Mouse (Mus musculus) MN1 (cell line): Measurements from ENCODE around the gene Klhl6.

Experiments used
- DNase-seq: peaks from one replicate; pipeline ENCODE4 v3.0.0-alpha.2; 2016; ENCODE audit warnings: low spot score

Klhl6 gene

DNA sequence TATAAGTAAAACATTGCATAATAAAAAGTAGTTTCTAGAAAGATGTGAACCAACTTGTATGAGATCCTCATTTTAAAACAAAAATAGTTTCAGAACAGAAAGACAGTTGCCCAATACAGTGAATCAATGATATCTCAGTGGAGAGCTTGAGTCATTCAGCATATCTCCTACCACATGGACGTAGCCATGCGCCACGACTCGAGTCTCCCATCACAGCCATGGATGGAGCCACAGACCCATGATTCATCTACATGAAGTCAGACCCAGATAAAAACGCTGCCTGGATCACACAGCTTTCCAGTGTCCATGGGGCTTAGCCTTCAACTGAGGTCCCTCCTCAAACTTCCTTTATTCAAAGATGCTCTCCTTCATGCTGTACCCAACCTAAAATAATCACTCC lies 13.3 kb downstream of the Klhl6 start:
- DNase-seq: no peak

DNA sequence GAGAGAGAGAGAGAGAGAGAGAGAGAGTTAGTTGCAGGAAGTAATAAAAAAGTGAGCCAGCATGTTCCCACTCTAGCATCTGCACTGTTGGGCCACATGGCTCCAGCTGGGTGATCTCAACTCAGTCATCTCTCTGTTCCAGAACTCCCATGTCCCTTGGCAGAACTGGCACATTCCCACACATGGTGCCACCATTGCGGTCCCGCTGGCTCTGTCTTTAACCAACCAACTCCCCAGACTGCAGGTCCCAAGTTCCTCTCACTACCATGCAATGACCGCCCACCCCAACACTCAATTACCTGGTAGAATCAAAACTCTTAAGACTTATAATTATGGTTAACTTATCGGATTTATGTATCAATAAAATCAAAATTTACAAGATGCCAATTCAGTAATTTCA lies 14.2 kb downstream of the Klhl6 start:
- DNase-seq: no peak

DNA sequence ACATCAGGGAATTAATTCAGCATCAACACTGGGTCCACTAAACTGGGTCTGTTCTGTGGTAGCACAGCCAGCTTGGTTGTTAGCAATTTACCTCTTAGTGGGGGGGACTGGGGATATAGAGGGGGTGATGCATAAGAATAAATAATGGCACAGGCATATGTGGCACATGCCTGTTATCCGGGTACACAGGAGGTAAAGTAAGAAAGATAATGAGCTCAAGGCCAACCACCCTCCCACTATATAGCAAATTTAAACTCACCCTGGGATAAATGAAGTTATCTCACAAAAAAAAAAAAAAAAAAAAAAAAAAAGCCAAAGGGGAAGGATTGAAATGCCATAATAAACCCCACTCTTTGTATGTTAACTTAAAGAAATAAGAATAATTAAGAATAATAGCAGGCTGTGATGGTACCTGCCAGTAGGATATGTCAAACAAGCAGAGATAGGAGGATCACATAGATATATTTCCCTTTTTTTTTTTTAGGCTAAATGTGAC lies 14.9 kb downstream of the Klhl6 start:
- no peak for DNase-seq

DNA sequence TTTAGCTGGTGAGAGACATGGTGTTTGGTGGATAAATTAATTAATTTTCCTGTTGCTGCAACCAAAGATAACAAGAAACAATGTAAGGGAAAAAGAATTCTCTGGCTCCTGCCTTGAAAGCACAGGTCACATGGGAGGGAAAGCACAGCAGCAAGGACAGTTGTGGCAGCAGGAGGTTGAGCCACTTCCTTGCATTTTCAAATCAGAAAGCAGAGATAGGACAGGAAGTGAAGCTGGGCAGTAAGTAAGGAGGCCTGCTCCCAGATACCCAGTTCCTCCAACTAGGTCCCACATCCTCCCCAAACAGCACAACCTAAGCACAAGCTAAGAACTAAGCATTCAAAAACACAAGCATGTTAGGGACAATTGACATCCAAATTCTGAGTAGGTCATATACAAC lies 15.9 kb downstream of the Klhl6 start:
- DNase-seq: no peak

DNA sequence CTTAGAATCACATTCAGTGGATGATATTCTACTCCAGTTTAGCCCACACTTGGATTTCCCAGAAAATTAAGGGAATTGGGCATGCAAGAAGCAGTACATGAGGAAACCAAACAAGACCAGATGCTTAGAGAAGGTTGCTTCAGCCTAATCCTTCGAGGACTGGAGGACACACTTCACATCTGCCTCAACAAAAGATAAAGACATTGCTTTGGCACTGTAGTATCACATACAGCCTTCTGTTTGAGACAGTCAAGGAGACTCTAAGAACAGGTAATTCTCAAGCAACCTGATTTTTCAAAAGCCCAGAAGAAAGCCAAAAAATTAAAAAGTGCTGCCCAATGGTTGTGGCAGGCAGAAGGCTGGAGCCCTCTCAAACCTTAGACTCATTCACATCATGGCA lies 16.4 kb downstream of the Klhl6 start:
- no peak for DNase-seq

DNA sequence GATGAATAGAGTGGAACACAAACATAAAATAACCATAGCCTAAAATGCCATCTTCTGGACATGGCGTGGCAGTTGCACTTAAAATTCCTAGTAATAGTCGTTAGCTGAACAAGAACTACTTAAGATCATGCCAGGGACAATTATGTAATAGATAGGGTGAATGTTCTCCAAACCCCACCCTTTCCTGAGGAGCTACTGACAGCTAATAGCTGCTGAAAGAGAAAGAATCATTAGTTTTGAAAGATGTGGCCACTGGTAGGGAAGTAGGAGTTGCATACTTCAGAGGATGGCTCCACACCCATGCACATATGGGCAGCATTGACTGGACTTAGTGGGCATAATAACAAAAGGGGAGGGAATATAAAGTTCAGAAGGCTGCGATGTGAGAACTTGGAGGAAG lies 19.9 kb downstream of the Klhl6 start:
- DNase-seq: no peak

DNA sequence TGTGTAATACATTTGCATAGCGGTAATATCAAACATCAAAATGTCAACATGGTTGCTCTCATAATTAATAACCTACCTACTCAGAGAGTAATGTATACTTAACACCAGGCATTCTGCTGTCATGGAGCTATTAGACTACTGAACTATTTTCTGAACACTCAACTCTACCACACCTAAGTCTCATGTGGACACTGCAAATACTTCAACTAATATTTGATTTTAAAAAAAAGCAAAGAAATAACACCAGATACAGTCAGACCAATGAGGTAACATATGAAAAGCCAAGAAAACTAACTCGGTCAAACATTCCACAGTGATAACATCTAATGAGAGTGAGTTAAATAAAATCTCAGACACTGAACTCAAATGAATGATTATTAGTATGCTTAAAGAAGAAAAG lies 21.8 kb downstream of the Klhl6 start:
- no peak for DNase-seq

DNA sequence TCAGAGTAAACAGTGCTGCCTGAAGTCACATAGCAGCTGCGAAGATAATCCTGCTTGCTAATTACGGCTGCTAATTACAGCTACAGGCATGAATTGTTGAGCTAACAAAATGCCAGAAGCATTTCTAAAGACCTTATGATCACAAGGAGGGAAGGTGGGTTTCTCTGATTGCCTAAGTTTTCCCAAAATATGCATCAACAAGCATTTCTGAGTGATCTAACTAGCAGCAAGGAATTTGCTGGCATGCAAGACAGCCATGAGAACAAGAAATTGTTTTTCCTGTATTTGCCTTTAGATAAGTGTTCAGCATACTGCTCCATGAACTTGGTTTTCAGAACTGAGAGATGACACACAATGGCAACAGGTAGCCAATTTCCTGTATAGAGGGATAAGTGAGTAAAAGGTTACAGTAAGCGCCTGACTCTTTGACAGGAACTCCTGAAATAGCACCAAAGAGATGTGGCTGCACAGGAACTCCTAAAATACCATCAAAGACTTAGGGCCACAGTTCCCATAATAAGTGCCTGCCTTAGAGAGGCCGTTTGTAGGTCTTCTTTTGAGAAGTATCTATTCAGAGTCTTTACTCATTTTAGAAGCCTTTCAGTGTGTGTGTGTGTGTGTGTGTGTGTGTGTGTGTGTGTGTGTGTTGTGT lies 22.3 kb downstream of the Klhl6 start:
- DNase-seq: no peak

DNA sequence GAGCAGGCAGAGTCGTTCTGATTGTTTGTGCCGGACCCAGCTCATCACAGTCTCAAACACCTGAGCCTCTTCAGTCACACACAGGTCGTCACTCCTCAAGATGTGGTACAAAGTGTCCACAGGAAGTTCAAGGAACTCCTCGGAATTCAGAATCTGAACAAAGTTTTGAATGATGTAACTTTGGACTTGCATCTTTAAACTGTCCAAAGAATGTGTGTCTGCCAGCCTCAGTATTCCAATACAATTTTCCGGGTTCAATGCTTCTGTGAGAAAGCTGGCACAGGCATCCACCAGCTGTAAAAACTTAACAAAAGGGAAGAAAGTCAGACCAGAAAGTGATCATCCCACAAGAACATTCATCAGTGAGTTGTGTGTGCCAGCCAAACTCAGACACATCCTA lies 25.8 kb downstream of the Klhl6 start:
- no peak for DNase-seq

DNA sequence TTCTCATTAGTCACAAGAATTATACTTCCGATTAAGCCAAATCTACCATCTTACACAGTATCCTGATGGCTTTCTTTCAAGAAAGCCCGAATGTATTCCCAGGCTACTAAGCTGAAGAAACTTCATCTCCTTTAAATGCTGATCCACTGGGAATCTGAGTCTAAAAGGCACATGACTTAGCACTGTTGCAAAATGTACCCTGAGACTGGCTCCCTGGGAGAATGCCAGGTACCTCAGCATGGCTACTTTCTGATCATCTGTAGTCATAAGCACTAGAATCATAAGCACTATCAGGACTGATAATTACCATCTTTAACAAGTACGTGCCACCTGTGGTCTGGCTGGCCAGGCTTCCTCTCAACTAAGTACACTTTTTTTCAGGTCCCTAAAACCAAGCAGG lies 35.5 kb downstream of the Klhl6 start:
- DNase-seq: no peak

DNA sequence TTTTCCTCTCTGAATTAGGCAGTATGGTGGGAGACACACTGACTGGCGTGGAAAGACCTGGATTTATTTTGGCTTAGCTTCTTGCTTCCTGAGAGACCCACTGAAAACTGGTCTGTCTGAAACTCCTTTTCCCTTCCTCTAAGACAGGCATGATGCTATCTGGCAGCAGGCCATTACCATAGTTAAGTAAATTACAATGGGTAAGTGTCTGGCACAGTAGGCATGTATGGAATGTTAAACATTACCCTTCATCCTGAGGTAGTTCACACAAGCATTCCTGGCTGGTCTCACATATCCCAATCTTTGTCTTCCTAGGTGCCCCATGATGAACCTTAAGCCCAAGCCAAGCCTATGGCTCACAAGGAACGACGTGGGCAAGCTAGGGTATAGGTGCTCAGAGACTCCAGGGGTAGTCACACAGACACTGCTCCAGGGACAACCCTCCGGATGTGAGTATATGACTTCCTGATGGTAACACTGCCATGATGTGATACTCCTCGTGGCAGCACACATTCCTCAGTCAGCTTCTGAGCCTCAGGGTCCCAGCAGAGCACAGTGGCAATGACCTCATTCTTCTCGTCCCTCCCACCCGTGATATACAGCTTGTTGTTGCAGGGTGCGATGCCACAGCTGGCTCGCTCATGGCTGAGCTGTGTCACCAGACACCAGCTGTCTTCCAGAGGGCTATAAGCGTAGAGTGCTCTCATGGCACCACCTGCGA lies 36.1 kb downstream of the Klhl6 start:
- no peak for DNase-seq

DNA sequence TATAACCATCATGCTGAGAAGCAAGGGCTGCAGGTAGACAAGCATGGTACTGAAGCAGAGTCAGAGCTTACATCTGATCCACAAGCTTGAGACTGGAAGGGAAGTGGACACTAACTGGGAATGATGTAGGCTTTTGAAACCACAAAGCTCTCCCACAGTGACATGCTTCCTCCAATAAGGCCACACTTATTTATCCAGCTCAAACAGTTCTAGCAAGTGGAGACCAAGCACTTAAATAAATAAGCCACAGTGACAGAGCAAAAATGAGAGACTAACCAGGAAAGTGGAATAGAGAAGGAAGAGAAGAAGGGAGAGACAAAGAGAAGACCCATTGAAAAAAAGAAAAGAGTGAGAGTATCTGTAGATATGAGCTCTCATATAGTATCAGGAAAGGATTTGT lies 62.0 kb downstream of the Klhl6 start:
- no peak for DNase-seq

DNA sequence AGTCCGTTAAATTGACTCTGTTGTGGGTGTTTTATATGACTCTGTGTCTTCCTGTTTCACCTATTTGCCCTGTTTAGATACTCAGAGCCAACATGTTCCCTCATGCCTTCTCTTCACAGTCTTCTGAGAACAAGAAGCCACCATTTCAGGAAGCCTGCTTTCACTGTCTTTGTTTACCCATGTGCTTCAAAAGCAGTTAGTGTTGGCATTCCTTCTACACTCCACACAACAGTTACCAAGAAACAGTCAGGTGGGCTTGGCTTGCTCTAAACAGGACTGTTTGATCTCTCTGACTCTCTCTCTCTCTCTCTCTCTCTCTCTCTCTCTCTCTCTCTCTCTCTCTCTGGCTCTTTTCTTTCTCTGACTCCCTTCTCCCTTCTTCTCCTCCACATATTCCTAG lies 64.6 kb downstream of the Klhl6 start:
- DNase-seq: no peak

DNA sequence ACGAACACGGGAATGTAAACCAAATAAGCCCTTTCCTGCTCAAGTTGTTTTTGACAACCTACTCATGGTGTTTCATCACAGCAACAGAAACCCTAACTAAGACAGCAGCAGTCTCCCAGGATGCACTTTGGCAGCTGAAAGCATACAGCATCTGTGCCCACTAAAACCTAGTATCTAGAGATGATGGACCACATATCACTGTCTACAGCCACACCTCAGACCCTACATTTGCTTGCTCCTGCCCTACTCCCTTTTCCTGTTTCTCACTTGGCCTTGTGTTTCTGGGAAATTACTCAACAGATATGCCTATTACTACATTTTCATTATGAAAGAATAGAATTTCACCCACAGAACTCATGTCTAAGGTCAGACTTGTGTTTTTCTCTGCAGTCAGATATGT lies 70.3 kb downstream of the Klhl6 start:
- DNase-seq: no peak

DNA sequence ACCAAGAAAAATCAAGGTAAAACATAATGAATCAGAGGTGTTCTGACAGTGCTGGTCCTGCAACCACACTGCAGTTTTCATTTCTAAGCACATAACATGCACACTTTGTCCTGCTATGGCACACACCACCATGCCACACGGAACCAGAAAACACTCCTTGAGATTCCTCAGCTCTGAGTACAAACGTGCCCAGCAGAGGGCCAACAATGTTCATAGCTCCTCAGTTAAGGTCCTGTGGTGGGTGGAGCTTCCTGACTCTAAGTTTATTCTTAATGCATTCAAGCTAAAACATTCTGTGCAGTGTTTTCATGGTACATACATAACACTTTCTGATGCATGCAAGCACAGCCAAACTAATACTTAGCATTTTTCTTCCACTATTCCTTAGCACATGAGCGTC lies 74.5 kb downstream of the Klhl6 start:
- DNase-seq: no peak

DNA sequence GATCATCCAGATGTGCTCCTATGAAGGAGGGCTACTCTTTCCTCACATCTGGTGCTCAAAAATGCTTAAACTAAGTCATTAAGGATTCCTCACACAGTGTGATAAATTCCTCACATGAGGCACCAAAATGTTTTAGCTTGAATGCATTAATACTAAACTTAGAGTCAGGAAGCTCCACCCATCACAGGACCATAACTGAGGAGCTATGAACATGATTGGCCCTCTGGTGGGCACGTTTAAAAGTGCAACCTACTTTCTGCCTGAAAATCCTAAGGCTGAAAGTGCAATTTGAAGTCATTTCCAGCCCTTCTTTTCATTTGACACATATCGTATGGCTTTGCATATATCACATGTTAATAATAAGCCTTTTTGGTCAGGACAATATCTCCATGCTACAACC lies 75.7 kb downstream of the Klhl6 start:
- DNase-seq: no peak

DNA sequence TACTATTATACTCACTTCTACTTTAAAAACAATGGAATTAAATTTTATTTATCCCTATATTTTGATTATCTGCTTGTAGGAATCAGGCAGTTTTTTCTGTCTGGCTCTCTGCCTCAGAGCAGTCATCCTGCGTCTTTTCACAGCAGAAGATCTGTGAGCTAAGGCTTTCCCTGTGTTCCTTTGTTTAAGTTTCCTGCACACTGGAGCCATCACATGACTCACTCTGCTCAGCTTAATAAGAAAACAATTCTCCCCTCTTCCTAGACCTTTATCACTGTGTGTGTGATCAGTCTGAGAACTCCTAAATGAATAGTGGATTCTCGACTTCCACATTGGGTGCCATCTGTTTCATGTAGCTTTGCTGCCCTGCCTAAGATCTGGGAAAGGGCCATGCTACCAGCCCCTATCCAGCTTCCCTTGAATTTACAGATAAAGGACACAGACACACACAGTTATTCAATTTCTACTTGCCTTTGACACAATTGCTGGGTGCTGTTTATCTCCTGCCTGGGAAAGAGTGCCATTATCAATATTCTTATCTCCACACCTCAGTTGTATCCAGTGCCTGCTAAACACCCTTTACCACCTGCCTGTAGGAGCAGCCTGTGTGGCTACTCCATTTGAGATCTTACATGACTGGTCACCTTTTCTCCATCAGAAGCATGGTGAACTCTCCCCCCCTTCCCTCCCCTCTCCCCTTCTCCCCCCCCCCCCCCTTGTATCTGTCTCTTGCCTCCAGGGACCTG lies 77.9 kb downstream of the Klhl6 start:
- DNase-seq: no peak

DNA sequence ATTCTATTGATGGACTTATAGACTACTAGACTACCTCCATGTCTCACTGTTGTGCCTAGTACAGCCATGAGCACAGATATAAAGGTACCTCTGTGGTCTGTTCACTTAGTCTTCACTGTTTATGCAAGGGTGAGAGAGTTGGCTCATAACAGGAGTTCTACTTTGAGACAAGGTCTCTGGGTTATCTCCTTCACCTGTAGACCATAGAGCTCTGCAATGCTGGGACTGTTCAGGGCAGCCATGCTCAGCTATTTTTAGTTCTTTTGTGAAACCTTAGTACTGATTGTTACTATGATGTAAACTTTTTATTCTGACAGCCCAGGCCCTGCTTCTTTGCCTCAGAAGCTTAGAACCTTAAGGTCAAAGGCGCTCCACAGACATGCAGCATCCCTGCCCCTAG lies 79.0 kb downstream of the Klhl6 start:
- no peak for DNase-seq
